Mouse (Mus musculus): ENCODE measurements around the gene AA467197. TPM values are rescaled to one million over a fixed set of nuclear protein-coding genes. Genes with fewer than 3 reads are reported as not detected.

AA467197 gene
- 0.42 and 0.53 TPM in 2 replicates for polyA plus RNA-seq (2015; fragmentation: Nextera tagmentation; extraction: Ambion mirVana)

- peaks cover 13% of the 10 kb centered on the region for H3K36me3 ChIP-seq
- 72% methylated on average over 3 of the region's 3 CpGs for WGBS
- no peaks in the 10 kb centered on the region for H3K9me3 ChIP-seq
- H3K9ac ChIP-seq: peak within 1 kb of the TSS; percentile 50; the same call in 1 of the 2 replicates
- peak within 1 kb of the TSS; percentile 86 for H3K4me2 ChIP-seq
- peak within 1 kb of the TSS; percentile 46 for H3K4me3 ChIP-seq
- no peak within 1 kb of the TSS for H3K27ac ChIP-seq (replicated peaks)
- H3K4me1 ChIP-seq (replicated peaks): peaks cover 14% of the 10 kb centered on the region
- peaks cover 13% of the 10 kb centered on the region for H3K27me3 ChIP-seq
- ATAC-seq (ENCODE audit: low FRiP score, low read depth): no peak
These were observed at the start of gene AA467197 for GRCm38 (mm10) chr2:122636686-122637085. Gene AA467197 (plus strand): TSS chr2:122636986.

- Histone ChIP-seq H3K4me1 (replicated peaks) (no peaks in the 10 kb centered on the region), H3K9me3 (no peaks in the 10 kb centered on the region), H3K27me3 (no peaks in the 10 kb centered on the region), H3K36me3 (no peaks in the 10 kb centered on the region), H3K4me2 (no peak overlapping the region), H3K4me3 (no peak overlapping the region), H3K9ac (no peak overlapping the region), H3K27ac (replicated peaks) (no peak overlapping the region)
- WGBS: 85% methylated on average over 8 of the region's 8 CpGs
- ATAC-seq (ENCODE audit: low FRiP score, low read depth): no peak
These were observed 48.8 kb upstream of the AA467197 start for GRCm38 (mm10) chr2:122587861-122588519.

- Histone ChIP-seq H3K4me2 (no peak overlapping the region), H3K9me3 (no peaks in the 10 kb centered on the region), H3K9ac (no peak overlapping the region), H3K27me3 (no peaks in the 10 kb centered on the region), H3K4me3 (no peak overlapping the region), H3K4me1 (replicated peaks) (no peaks in the 10 kb centered on the region), H3K27ac (replicated peaks) (no peak overlapping the region), H3K36me3 (0 out of 2 replicates have a peak, but pooled peaks cover 2% of the 10 kb centered on the region)
- ATAC-seq (ENCODE audit: low FRiP score, low read depth): no peak
- WGBS: 86% methylated on average over 1 of the region's 1 CpGs
These were observed 46.4 kb upstream of the AA467197 start for GRCm38 (mm10) chr2:122590351-122590750.

GRCm38 (mm10) chr2:122591213-122591612 is 45.6 kb upstream of the AA467197 start:
- H3K9ac ChIP-seq: no peak overlapping the region
- no peaks in the 10 kb centered on the region for H3K9me3 ChIP-seq
- H3K27ac ChIP-seq (replicated peaks): no peak overlapping the region
- H3K36me3 ChIP-seq: 0 out of 2 replicates have a peak, but pooled peaks cover 2% of the 10 kb centered on the region
- H3K4me3 ChIP-seq: no peak overlapping the region
- no peaks in the 10 kb centered on the region for H3K27me3 ChIP-seq
- no peak overlapping the region for H3K4me2 ChIP-seq
- 78% methylated on average over 2 of the region's 2 CpGs for WGBS
- ATAC-seq (ENCODE audit: low FRiP score, low read depth): no peak
- no peaks in the 10 kb centered on the region for H3K4me1 ChIP-seq (replicated peaks)

GRCm38 (mm10) chr2:122595461-122595860 is 41.3 kb upstream of the AA467197 start:
- no peaks in the 10 kb centered on the region for H3K4me1 ChIP-seq (replicated peaks)
- peaks cover 15% of the 10 kb centered on the region; the same call in 1 of the 2 replicates for H3K36me3 ChIP-seq
- H3K9ac ChIP-seq: no peak overlapping the region
- no peak overlapping the region for H3K4me2 ChIP-seq
- no peak overlapping the region for H3K4me3 ChIP-seq
- no peaks in the 10 kb centered on the region for H3K27me3 ChIP-seq
- no peak overlapping the region for H3K27ac ChIP-seq (replicated peaks)
- ATAC-seq (ENCODE audit: low FRiP score, low read depth): no peak
- 95% methylated on average over 16 of the region's 16 CpGs for WGBS
- no peaks in the 10 kb centered on the region for H3K9me3 ChIP-seq

GRCm38 (mm10) chr2:122599736-122600135 is 37.0 kb upstream of the AA467197 start:
- Histone ChIP-seq H3K27me3 (no peaks in the 10 kb centered on the region), H3K4me2 (no peak overlapping the region), H3K9ac (no peak overlapping the region), H3K9me3 (no peaks in the 10 kb centered on the region), H3K4me1 (replicated peaks) (no peaks in the 10 kb centered on the region), H3K36me3 (peaks cover 23% of the 10 kb centered on the region), H3K4me3 (no peak overlapping the region), H3K27ac (replicated peaks) (no peak overlapping the region)
- WGBS: 92% methylated on average over 2 of the region's 2 CpGs
- no peak for ATAC-seq (ENCODE audit: low FRiP score, low read depth)

- no peaks in the 10 kb centered on the region for H3K4me1 ChIP-seq (replicated peaks)
- WGBS: 78% methylated on average over 2 of the region's 2 CpGs
These were observed 35.4 kb upstream of the AA467197 start for GRCm38 (mm10) chr2:122601354-122601753.

GRCm38 (mm10) chr2:122605829-122606228 is 31.0 kb upstream of the AA467197 start:
- 0 out of 2 replicates have a peak, but pooled peaks cover 4% of the 10 kb centered on the region for H3K4me1 ChIP-seq (replicated peaks)
- H3K27me3 ChIP-seq: no peaks in the 10 kb centered on the region
- H3K4me3 ChIP-seq: no peak overlapping the region
- no peaks in the 10 kb centered on the region for H3K9me3 ChIP-seq
- ATAC-seq (ENCODE audit: low FRiP score, low read depth): peak; percentile 75
- no peak overlapping the region for H3K4me2 ChIP-seq
- no peak overlapping the region for H3K9ac ChIP-seq
- H3K27ac ChIP-seq (replicated peaks): peak overlapping the region; percentile 14; the same call in 1 of the 2 replicates
- WGBS: 73% methylated on average over 5 of the region's 5 CpGs
- peaks cover 8% of the 10 kb centered on the region; the same call in 1 of the 2 replicates for H3K36me3 ChIP-seq

More at GRCm38 (mm10) chr2:122601354-122601753, 35.4 kb upstream of the AA467197 start:
- no peak overlapping the region for H3K4me3 ChIP-seq
- no peak overlapping the region for H3K9ac ChIP-seq
- H3K36me3 ChIP-seq: peaks cover 21% of the 10 kb centered on the region
- no peak overlapping the region for H3K4me2 ChIP-seq
- ATAC-seq (ENCODE audit: low FRiP score, low read depth): no peak
- no peaks in the 10 kb centered on the region for H3K9me3 ChIP-seq
- no peak overlapping the region for H3K27ac ChIP-seq (replicated peaks)
- H3K27me3 ChIP-seq: no peaks in the 10 kb centered on the region

GRCm38 (mm10) chr2:122608820-122609219 is 28.0 kb upstream of the AA467197 start:
- no peaks in the 10 kb centered on the region for H3K9me3 ChIP-seq
- peaks cover 7% of the 10 kb centered on the region; the same call in 1 of the 2 replicates for H3K4me1 ChIP-seq (replicated peaks)
- no peaks in the 10 kb centered on the region for H3K36me3 ChIP-seq
- ATAC-seq (ENCODE audit: low FRiP score, low read depth): no peak
- H3K4me2 ChIP-seq: no peak overlapping the region
- 81% methylated on average over 9 of the region's 9 CpGs for WGBS
- H3K9ac ChIP-seq: no peak overlapping the region
- H3K27ac ChIP-seq (replicated peaks): no peak overlapping the region
- H3K4me3 ChIP-seq: no peak overlapping the region
- no peaks in the 10 kb centered on the region for H3K27me3 ChIP-seq

- Histone ChIP-seq H3K4me2 (peak within 1 kb of the TSS; percentile 88), H3K4me1 (replicated peaks) (peaks cover 7% of the 10 kb centered on the region; the same call in 1 of the 2 replicates), H3K9ac (peak within 1 kb of the TSS; percentile 66), H3K27me3 (no peaks in the 10 kb centered on the region), H3K4me3 (peak within 1 kb of the TSS; percentile 57), H3K27ac (replicated peaks) (peak within 1 kb of the TSS; percentile 46; the same call in 1 of the 2 replicates), H3K36me3 (no peaks in the 10 kb centered on the region), H3K9me3 (no peaks in the 10 kb centered on the region)
- WGBS: 2% methylated on average over 48 of the region's 48 CpGs
- peak; percentile 99 for ATAC-seq (ENCODE audit: low FRiP score, low read depth)
These were observed 25.8 kb upstream of the AA467197 start, which contains the start of gene Gatm for GRCm38 (mm10) chr2:122610746-122611653. Gene Gatm (minus strand): TSS chr2:122611303.

- peak overlapping the region; percentile 66; the same call in 1 of the 2 replicates for H3K9ac ChIP-seq
- peaks cover 7% of the 10 kb centered on the region; the same call in 1 of the 2 replicates for H3K4me1 ChIP-seq (replicated peaks)
- peak overlapping the region; percentile 57 for H3K4me3 ChIP-seq
- WGBS: 82% methylated on average over 4 of the region's 4 CpGs
- peak overlapping the region; percentile 88 for H3K4me2 ChIP-seq
- no peaks in the 10 kb centered on the region for H3K9me3 ChIP-seq
- no peaks in the 10 kb centered on the region for H3K27me3 ChIP-seq
- 0 out of 2 replicates have a peak overlapping the region, but pooled peaks have one; percentile 46 for H3K27ac ChIP-seq (replicated peaks)
- H3K36me3 ChIP-seq: no peaks in the 10 kb centered on the region
- ATAC-seq (ENCODE audit: low FRiP score, low read depth): no peak
These were observed 25.2 kb upstream of the AA467197 start for GRCm38 (mm10) chr2:122611654-122611973.

GRCm38 (mm10) chr2:122616237-122616636 is 20.5 kb upstream of the AA467197 start:
- H3K9me3 ChIP-seq: no peaks in the 10 kb centered on the region
- no peak overlapping the region for H3K4me2 ChIP-seq
- H3K9ac ChIP-seq: no peak overlapping the region
- no peak overlapping the region for H3K27ac ChIP-seq (replicated peaks)
- no peaks in the 10 kb centered on the region for H3K36me3 ChIP-seq
- no peaks in the 10 kb centered on the region for H3K27me3 ChIP-seq
- H3K4me1 ChIP-seq (replicated peaks): peaks cover 7% of the 10 kb centered on the region
- ATAC-seq (ENCODE audit: low FRiP score, low read depth): no peak
- WGBS: 63% methylated on average over 6 of the region's 6 CpGs
- H3K4me3 ChIP-seq: no peak overlapping the region

Measured in hindbrain, embryonic 15.5 days (tissue).